Mouse (Mus musculus) effector memory CD4-positive, alpha-beta T cell, adult 5 months (primary cell): ENCODE data around the gene Adprhl2. TPM values are rescaled to one million over a fixed set of nuclear protein-coding genes. Genes with fewer than 3 reads are reported as not detected.

Source experiments
- polyA plus RNA-seq: library from polyadenylated mRNA; unstranded; fragments of 100-300 nt; shearing (Covaris generic); gene quantifications from one replicate; pipeline ENCODE4 v1.2.1, GENCODE M21; 2017

Gene Adprhl2
- 43.2 TPM for polyA plus RNA-seq

DNA sequence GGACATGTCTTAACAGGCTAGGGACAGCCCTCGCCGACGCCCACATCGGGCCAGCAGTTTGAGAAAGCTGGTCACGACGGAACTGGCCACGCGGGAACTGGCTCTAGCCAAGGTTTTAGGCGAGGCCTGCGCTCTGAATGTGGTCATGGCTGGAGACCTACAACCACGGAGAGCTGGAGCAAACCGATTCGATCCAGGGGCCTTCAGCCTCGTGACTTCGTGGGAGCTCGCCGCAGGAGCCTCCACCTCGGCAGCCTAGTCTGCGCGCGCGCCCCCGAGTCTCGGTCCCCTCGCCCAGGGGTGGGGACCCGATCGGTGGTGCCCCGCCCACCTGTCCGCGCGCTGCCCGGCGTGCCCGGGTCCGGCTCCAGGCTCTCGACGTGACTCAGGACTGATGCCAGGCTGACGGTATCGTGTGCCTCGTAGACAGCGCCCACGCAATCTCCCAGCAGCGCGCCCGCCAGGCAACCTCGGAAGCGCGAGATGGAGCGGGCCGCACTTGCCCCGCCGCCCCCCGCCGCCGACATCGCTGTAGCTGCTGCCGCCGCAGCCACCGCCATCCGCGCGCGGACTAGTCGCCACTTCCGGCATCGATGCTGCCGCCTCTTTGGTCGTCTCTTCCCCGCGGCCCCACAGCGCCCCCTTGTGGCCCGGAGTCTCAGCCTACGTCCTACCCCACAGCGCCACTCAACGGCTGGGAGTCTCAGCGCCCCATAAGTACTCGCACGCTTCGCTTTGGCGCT, at the start of gene Adprhl2:
Gene Adprhl2 (minus strand): TSS at position 593 of the 743 bp plus-strand sequence.

DNA sequence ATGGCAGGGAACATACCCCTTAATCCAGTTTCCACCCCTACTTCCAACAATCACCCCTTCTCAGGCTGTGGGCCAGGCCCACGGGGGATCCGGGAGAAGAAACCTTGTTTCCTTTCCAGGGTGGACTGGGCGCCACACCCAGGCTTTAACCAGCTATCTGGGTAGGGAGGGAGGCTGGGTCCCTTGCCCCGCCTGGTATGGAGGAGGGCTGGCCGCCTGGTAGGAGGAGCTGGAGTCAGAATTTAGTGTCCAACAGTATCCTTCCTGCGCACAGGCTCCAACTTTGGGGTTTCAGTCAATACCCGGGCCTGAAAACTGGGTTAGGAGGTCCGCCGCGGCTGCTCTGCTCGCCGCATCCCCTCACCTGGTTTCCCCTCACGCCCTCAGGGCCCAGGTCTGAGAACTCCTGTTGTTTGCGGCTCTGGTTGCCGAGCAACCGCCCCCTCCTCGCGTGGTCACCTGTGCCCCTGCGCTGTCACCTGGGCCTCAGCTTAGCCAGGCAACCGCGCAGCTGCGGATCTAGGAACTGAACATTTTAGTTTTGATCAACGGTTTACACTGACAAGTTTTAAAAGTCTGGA, 3.9 kb upstream of the Adprhl2 start, which contains the start of gene Tekt2:
Gene Tekt2 (minus strand): TSS at position 408 of the 581 bp plus-strand sequence.

DNA sequence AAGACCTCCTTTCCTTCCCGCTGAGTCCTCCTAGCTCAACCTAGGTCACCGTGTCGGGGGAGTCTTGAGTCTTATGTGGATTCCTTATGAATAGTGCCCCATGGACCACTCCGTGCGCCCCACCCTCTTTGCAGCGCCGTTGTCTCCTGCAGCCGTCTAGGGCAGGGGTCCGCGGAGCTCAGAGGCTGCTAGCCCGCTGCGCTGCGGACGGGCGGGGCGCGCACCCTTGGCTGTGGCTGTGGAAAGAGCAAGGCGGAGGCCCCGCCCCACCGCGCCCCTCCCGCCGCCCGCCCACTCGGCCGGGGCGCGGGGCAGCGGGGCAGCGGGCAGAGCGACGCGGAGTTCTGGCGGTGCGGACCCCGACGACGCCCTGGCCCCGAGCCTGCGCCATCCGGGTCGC, 35.0 kb downstream of the Adprhl2 start, which contains the start of gene Col8a2:
Gene Col8a2 (plus strand): TSS at position 302 of the 400 bp plus-strand sequence.

Other genes starting within 250 kb of the Adprhl2 start
- gene Lsm10, start 225.1 kb downstream of the Adprhl2 start, polyA plus RNA-seq = 15.1 TPM
- 62.6 TPM for gene Stk40, start 217.7 kb downstream of the Adprhl2 start, polyA plus RNA-seq
- 17.9 TPM for gene Eva1b, start 174.0 kb downstream of the Adprhl2 start, polyA plus RNA-seq
- 0.41 TPM for gene Sh3d21, start 158.2 kb downstream of the Adprhl2 start, polyA plus RNA-seq
- 314 TPM for gene Thrap3, start 118.9 kb downstream of the Adprhl2 start, polyA plus RNA-seq
- gene Map7d1, start 65.4 kb downstream of the Adprhl2 start, polyA plus RNA-seq = 45.1 TPM
- gene Trappc3, start 59.4 kb downstream of the Adprhl2 start, polyA plus RNA-seq = 56.9 TPM
- not detected for gene Col8a2, start 34.9 kb downstream of the Adprhl2 start, polyA plus RNA-seq
- not detected for gene Tekt2, start 4.0 kb upstream of the Adprhl2 start, polyA plus RNA-seq
- 42.0 TPM for gene Ago3, start 107.9 kb upstream of the Adprhl2 start, polyA plus RNA-seq
- 4.2 TPM for gene Ago1, start 146.9 kb upstream of the Adprhl2 start, polyA plus RNA-seq
- gene Ago4, start 211.8 kb upstream of the Adprhl2 start, polyA plus RNA-seq = 0.50 TPM
- 1.7 TPM for gene Clspn, start 235.2 kb upstream of the Adprhl2 start, polyA plus RNA-seq